Mouse (Mus musculus): ENCODE measurements at regions not wholly inside any gene's neighbourhood (a gene's known extent, or its start where the extent isn't known, plus 50 kb on each side); places are given as distances from the start of the nearest gene placed in this dataset.
"Not testable (repeated sequence)": the region's sequence is repeated elsewhere in the genome, so short reads cannot be mapped to it uniquely, and the experiment has no call there.

DNA sequence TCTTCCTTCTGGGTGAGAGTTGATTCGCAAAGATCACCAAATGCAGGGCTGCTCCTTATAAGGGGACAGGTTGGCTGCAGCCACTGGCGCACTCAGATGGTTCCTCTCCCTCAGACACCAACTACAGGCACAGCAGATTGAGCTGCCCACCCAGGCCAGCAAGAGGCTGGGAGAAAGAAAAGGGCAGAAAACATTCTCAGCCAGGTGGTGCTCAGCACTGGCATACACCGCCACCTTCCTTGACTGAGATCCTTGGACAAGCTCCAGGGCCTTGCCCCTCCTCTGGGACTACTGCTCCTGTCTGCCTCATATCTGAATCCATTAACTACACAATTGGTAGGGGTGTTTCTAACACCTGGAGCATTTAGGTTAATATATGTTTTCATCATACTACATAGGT is 110.4 kb upstream of the Pou3f3 start:
- no peak overlapping the region for H3K9ac ChIP-seq (ENCODE audit: low read depth, low read length)
- H3K36me3 ChIP-seq (ENCODE audit: control insufficient read depth, insufficient read depth, low read length): no peaks in the 10 kb centered on the region
- no peak overlapping the region for H3K4me2 ChIP-seq (ENCODE audit: low read depth, low read length)
- WGBS: 87% methylated on average over 3 of the region's 3 CpGs
- no peaks in the 10 kb centered on the region for H3K4me1 ChIP-seq (ENCODE audit: control insufficient read depth, insufficient read depth, low read length)
- ATAC-seq: no peak
- H3K9me3 ChIP-seq (ENCODE audit: control insufficient read depth, low read length): no peaks in the 10 kb centered on the region
- H3K27ac ChIP-seq (ENCODE audit: low read length): no peak overlapping the region
- no peaks in the 10 kb centered on the region for H3K27me3 ChIP-seq (replicated peaks; ENCODE audit: control insufficient read depth, insufficient read depth, low read length)
- H3K4me3 ChIP-seq (ENCODE audit: low read length): no peak overlapping the region

DNA sequence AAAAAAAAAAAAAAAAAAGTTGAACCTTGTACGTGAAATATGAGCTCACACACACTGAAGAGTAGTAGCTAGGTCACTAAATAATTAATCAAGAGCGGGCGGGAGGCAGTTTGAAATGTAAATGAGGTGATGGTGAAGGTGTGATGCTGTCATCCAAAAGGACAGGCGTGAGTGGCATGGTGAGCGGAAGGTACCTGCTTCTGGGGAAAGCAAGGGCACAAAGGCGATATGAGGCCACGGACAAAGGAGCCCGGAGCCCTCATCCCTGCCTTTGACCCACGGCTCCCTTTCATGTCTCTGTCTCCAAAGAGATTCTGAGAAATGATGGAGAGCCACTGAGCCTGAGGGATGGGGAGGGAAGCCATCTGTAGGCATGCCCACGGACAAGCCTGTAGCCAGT is 107.1 kb upstream of the Pou3f3 start:
- H3K9ac ChIP-seq (ENCODE audit: low read depth, low read length): no peak overlapping the region
- 43% methylated on average over 10 of the region's 10 CpGs for WGBS
- H3K27me3 ChIP-seq (replicated peaks; ENCODE audit: control insufficient read depth, insufficient read depth, low read length): no peaks in the 10 kb centered on the region
- H3K4me3 ChIP-seq (ENCODE audit: low read length): no peak overlapping the region
- H3K36me3 ChIP-seq (ENCODE audit: control insufficient read depth, insufficient read depth, low read length): no peaks in the 10 kb centered on the region
- H3K27ac ChIP-seq (ENCODE audit: low read length): no peak overlapping the region
- H3K4me1 ChIP-seq (ENCODE audit: control insufficient read depth, insufficient read depth, low read length): no peaks in the 10 kb centered on the region
- ATAC-seq: no peak
- H3K4me2 ChIP-seq (ENCODE audit: low read depth, low read length): no peak overlapping the region
- no peaks in the 10 kb centered on the region for H3K9me3 ChIP-seq (ENCODE audit: control insufficient read depth, low read length)

DNA sequence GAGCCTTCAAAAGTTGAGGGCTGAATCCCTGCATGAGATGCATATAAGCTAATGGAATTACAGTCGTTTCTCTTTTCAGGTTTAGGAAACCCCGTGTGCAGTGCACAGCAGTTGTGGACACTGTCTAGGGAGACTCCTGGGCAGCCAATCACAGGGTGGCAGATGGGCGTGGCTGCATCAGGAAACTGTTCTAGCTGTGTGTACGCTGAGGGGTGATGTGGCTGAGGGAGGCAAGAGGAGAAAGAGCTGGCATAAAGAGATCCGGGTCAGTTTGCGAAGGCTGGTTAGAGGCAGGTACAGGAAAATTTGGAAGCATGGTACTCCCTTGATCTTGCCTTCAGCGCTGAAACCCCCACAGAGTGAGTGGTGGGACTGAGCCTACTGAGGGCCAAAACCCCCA is 106.1 kb upstream of the Pou3f3 start:
- Histone ChIP-seq H3K4me3 (ENCODE audit: low read length) (no peak overlapping the region), H3K4me2 (ENCODE audit: low read depth, low read length) (no peak overlapping the region), H3K9ac (ENCODE audit: low read depth, low read length) (no peak overlapping the region), H3K27me3 (replicated peaks; ENCODE audit: control insufficient read depth, insufficient read depth, low read length) (no peaks in the 10 kb centered on the region), H3K36me3 (ENCODE audit: control insufficient read depth, insufficient read depth, low read length) (no peaks in the 10 kb centered on the region), H3K4me1 (ENCODE audit: control insufficient read depth, insufficient read depth, low read length) (no peaks in the 10 kb centered on the region), H3K27ac (ENCODE audit: low read length) (no peak overlapping the region), H3K9me3 (ENCODE audit: control insufficient read depth, low read length) (no peaks in the 10 kb centered on the region)
- ATAC-seq: 0 out of 2 replicates have a peak, but pooled peaks have one; percentile 46
- 44% methylated on average over 7 of the region's 7 CpGs for WGBS

DNA sequence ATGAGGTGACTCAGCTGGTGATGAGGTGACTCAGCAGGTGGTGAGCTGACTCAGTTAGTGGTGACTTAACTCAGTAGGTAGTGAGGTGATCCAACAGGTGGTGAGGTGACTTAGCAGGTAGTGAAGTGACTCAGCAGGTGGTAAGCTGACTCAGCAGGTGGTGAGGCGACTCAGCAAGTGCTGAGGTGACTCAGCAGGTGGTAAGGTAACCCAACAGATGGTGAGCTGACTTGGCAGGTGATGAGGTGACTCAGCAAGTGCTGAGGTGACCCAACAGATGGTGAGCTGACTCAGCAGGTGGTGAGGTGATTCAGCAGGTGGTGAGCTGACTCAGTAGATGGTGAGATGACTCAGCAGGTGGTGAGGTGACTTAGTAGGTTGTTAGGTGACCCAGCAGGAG is 103.7 kb upstream of the Pou3f3 start:
- ATAC-seq: no peak
- Histone ChIP-seq H3K4me3 (ENCODE audit: low read length) (no peak overlapping the region), H3K27ac (ENCODE audit: low read length) (no peak overlapping the region), H3K9ac (ENCODE audit: low read depth, low read length) (no peak overlapping the region), H3K4me1 (ENCODE audit: control insufficient read depth, insufficient read depth, low read length) (no peaks in the 10 kb centered on the region), H3K27me3 (replicated peaks; ENCODE audit: control insufficient read depth, insufficient read depth, low read length) (no peaks in the 10 kb centered on the region), H3K36me3 (ENCODE audit: control insufficient read depth, insufficient read depth, low read length) (no peaks in the 10 kb centered on the region), H3K4me2 (ENCODE audit: low read depth, low read length) (no peak overlapping the region), H3K9me3 (ENCODE audit: control insufficient read depth, low read length) (no peaks in the 10 kb centered on the region)
- 62% methylated on average over 1 of the region's 1 CpGs for WGBS

DNA sequence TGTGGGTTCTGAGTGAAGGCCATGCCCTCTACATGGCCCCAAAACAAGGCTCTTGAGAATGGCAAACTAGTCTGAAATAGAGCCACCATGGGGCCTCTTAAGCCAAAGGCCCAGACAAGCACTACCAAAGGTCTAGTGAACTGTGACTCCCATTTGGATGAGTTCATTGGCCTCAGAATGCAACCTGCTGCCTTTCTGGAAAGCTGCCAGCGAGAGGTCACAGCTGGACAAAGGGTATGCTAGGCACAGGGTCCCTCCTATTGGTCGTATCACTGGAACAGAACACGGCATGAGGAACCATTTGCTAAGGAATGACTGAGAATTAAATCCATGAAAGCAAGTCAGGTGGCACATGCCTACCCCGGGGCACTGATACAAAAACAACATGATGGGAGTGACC is 98.5 kb upstream of the Pou3f3 start:
- H3K27me3 ChIP-seq (replicated peaks; ENCODE audit: control insufficient read depth, insufficient read depth, low read length): no peaks in the 10 kb centered on the region
- no peaks in the 10 kb centered on the region for H3K9me3 ChIP-seq (ENCODE audit: control insufficient read depth, low read length)
- H3K9ac ChIP-seq (ENCODE audit: low read depth, low read length): no peak overlapping the region
- no peak overlapping the region for H3K4me2 ChIP-seq (ENCODE audit: low read depth, low read length)
- H3K4me1 ChIP-seq (ENCODE audit: control insufficient read depth, insufficient read depth, low read length): no peaks in the 10 kb centered on the region
- no peak overlapping the region for H3K4me3 ChIP-seq (ENCODE audit: low read length)
- H3K36me3 ChIP-seq (ENCODE audit: control insufficient read depth, insufficient read depth, low read length): no peaks in the 10 kb centered on the region
- WGBS: 84% methylated on average over 4 of the region's 4 CpGs
- no peak for ATAC-seq
- H3K27ac ChIP-seq (ENCODE audit: low read length): no peak overlapping the region

DNA sequence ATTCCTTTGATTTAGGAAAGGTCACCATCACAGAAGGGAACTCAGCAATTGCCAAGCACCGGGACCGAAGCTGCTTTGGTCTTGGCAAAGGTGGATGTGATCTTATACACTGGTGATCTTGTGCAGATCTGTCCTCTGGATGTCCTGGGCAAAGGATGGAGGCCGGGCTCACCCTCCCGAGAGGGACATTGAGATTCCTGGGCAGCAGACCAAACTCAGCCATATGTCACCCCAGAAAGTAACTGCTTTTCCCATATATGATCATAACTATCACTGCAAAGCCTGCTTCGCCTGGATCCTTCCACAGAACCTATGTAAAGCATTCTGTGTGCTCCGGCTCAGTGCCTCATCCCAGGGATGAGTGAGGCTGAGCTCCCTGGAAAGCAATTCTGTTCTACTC is 96.3 kb upstream of the Pou3f3 start:
- Histone ChIP-seq H3K4me1 (ENCODE audit: control insufficient read depth, insufficient read depth, low read length) (no peaks in the 10 kb centered on the region), H3K9me3 (ENCODE audit: control insufficient read depth, low read length) (no peaks in the 10 kb centered on the region), H3K27ac (ENCODE audit: low read length) (no peak overlapping the region), H3K27me3 (replicated peaks; ENCODE audit: control insufficient read depth, insufficient read depth, low read length) (no peaks in the 10 kb centered on the region), H3K4me3 (ENCODE audit: low read length) (no peak overlapping the region), H3K36me3 (ENCODE audit: control insufficient read depth, insufficient read depth, low read length) (no peaks in the 10 kb centered on the region), H3K4me2 (ENCODE audit: low read depth, low read length) (no peak overlapping the region), H3K9ac (ENCODE audit: low read depth, low read length) (no peak overlapping the region)
- ATAC-seq: no peak
- WGBS: 80% methylated on average over 6 of the region's 6 CpGs

DNA sequence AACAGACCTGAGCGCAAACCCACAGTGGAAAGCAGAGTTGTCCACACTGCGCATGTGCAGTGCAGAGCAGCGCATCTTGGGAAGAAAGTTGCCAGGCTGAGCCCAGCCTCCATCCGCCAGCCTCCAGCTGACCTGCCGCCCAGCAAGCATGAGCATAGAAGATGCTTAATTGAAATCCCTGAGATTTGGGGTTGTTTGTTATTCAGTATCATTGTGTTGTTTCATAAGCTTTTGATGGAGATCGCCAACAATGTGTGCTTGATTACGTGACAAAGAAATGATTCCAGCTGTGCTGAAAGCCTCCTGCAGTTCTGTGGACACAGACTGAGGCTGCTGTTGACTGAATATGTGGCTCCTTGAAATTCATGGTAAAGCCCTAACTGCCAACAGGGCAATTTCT is 89.3 kb upstream of the Pou3f3 start:
- no peak for ATAC-seq
- no peaks in the 10 kb centered on the region for H3K36me3 ChIP-seq (ENCODE audit: control insufficient read depth, insufficient read depth, low read length)
- no peaks in the 10 kb centered on the region for H3K27me3 ChIP-seq (replicated peaks; ENCODE audit: control insufficient read depth, insufficient read depth, low read length)
- H3K9ac ChIP-seq (ENCODE audit: low read depth, low read length): no peak overlapping the region
- 90% methylated on average over 7 of the region's 7 CpGs for WGBS
- H3K4me2 ChIP-seq (ENCODE audit: low read depth, low read length): no peak overlapping the region
- H3K27ac ChIP-seq (ENCODE audit: low read length): no peak overlapping the region
- H3K4me1 ChIP-seq (ENCODE audit: control insufficient read depth, insufficient read depth, low read length): no peaks in the 10 kb centered on the region
- no peak overlapping the region for H3K4me3 ChIP-seq (ENCODE audit: low read length)
- no peaks in the 10 kb centered on the region for H3K9me3 ChIP-seq (ENCODE audit: control insufficient read depth, low read length)

DNA sequence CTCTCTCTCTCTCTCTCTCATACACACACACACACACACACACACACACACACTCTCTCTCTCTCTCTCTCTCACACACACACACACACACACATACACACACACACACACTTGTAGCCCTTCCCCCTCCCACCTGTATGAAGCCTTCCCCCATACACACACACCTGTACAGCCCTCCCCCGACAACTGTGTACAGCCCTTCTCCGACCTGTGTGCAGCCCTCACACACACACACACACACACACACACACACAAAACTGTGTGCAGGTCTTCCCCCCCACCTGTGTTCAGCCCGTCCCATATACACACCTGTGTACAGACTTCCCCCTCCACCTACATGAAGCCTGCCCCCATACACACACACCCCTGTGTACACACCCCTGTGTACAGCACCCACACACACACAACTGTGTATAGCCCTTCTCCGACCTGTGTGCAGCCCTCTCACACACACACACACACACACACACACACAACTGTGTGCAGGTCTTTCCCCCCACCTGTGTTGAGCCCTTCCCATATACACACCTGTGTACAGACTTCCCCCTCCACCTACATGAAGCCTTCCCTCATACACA is 88.0 kb upstream of the Pou3f3 start:
- WGBS: 80% methylated on average over 4 of the region's 4 CpGs
- not testable (repeated sequence) for H3K27me3 ChIP-seq (replicated peaks; ENCODE audit: control insufficient read depth, insufficient read depth, low read length); H3K4me3 ChIP-seq (ENCODE audit: low read length); H3K27ac ChIP-seq (ENCODE audit: low read length); ATAC-seq; H3K36me3 ChIP-seq (ENCODE audit: control insufficient read depth, insufficient read depth, low read length); H3K9ac ChIP-seq (ENCODE audit: low read depth, low read length); H3K4me2 ChIP-seq (ENCODE audit: low read depth, low read length); H3K9me3 ChIP-seq (ENCODE audit: control insufficient read depth, low read length); H3K4me1 ChIP-seq (ENCODE audit: control insufficient read depth, insufficient read depth, low read length)

DNA sequence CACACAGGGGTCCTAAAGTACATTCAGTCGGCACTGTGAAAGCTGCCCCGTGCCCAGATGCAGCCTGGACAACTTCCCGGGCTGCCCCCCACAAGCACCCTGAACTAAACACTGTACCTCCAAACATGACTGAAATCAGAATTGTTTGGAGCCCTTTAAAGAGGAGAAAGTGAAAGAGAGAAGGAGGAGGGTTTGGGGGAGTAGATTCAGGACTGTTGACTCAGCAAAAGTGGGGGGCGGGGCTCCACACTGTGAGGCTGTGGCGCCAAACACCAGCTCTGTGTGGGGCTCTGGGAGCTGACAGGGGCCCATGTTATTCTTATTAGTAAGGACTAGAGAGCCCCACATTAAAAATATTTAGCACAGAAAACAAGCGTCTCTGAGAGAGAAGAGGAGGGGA is 71.8 kb upstream of the Pou3f3 start:
- H3K4me2 ChIP-seq (ENCODE audit: low read depth, low read length): no peak overlapping the region
- H3K27me3 ChIP-seq (replicated peaks; ENCODE audit: control insufficient read depth, insufficient read depth, low read length): no peaks in the 10 kb centered on the region
- H3K9ac ChIP-seq (ENCODE audit: low read depth, low read length): no peak overlapping the region
- H3K4me1 ChIP-seq (ENCODE audit: control insufficient read depth, insufficient read depth, low read length): no peaks in the 10 kb centered on the region
- no peak overlapping the region for H3K4me3 ChIP-seq (ENCODE audit: low read length)
- ATAC-seq: no peak
- H3K36me3 ChIP-seq (ENCODE audit: control insufficient read depth, insufficient read depth, low read length): no peaks in the 10 kb centered on the region
- no peak overlapping the region for H3K27ac ChIP-seq (ENCODE audit: low read length)
- 75% methylated on average over 6 of the region's 6 CpGs for WGBS
- no peaks in the 10 kb centered on the region for H3K9me3 ChIP-seq (ENCODE audit: control insufficient read depth, low read length)

DNA sequence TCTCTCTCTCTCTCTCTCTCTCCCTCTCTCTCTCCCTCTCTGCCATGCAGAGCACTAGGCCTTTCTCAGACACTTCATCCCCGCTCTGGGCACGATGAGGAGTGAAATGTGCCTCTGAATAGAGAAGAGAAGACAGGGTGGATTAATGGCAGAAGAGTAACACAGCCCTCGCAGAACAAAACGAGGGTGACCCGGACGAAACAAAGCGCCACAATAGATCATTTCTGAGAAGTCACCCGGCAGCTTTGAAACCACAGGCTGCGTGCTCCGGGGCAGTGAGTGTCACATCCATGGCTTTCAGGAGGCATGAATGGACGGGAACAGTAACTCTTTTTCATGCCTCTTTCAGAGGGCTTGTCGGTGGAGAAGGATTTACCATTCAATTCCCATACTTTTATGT is 66.8 kb upstream of the Pou3f3 start:
- no peak for ATAC-seq
- no peak overlapping the region for H3K4me2 ChIP-seq (ENCODE audit: low read depth, low read length)
- no peak overlapping the region for H3K9ac ChIP-seq (ENCODE audit: low read depth, low read length)
- H3K36me3 ChIP-seq (ENCODE audit: control insufficient read depth, insufficient read depth, low read length): no peaks in the 10 kb centered on the region
- no peaks in the 10 kb centered on the region for H3K27me3 ChIP-seq (replicated peaks; ENCODE audit: control insufficient read depth, insufficient read depth, low read length)
- 51% methylated on average over 12 of the region's 12 CpGs for WGBS
- no peaks in the 10 kb centered on the region for H3K9me3 ChIP-seq (ENCODE audit: control insufficient read depth, low read length)
- no peak overlapping the region for H3K27ac ChIP-seq (ENCODE audit: low read length)
- no peak overlapping the region for H3K4me3 ChIP-seq (ENCODE audit: low read length)
- 0 out of 2 replicates have a peak, but pooled peaks cover 4% of the 10 kb centered on the region for H3K4me1 ChIP-seq (ENCODE audit: control insufficient read depth, insufficient read depth, low read length)
